ENCODE assay signal across 7 mouse cellular contexts in genomic region chr3:101372345-101372980, GRCm38 (mm10). TPM values are rescaled to one million over a fixed set of nuclear protein-coding genes. Genes with fewer than 3 reads are reported as not detected.
A peak's percentile ranks its signal among the peaks of the same experiment; 100 is the strongest.
DNase-seq lines count a peak whose midpoint lies in the region; ATAC-seq and TF ChIP-seq lines count a peak whose summit lies in the region.

No protein-coding gene starts in this region.

- no peak overlapping the region for H3K4me3 ChIP-seq in bone marrow macrophage, adult 2 months (ENCODE audit: insufficient read depth, low read length)
- no peak overlapping the region for H3K4me3 ChIP-seq in layer of hippocampus, adult 2 months
- no peak overlapping the region for H3K4me3 ChIP-seq in lung, postnatal 0 days (ENCODE audit: low read depth, low read length)

- TF ChIP-seq CTCF in bone marrow macrophage, adult 2 months (IDR thresholded peaks at IDR 0.05; ENCODE audit: low read depth, low read length) = peak; percentile 61
- TF ChIP-seq CTCF in layer of hippocampus, adult 2 months (conservative IDR thresholded peaks at IDR 0.05) = peak; percentile 92
- TF ChIP-seq CTCF in lung, postnatal 0 days (IDR thresholded peaks at IDR 0.05) = peak; percentile 88

- TF ChIP-seq EP300 in lung, postnatal 0 days (IDR thresholded peaks at IDR 0.05) = no peak

- no peaks in the 10 kb centered on the region for H3K27me3 ChIP-seq in lung, postnatal 0 days (replicated peaks; ENCODE audit: insufficient read depth, low read length)

- DNase-seq in ovary, postnatal 36 days (ENCODE audit: low spot score) = peak; percentile 59
- no peak for DNase-seq in ovary, adult 18-20 months (ENCODE audit: low spot score)
- DNase-seq in layer of hippocampus, adult 2 months (ENCODE audit: low spot score in 2 of 2) = peak; percentile 74 to 77
- peak; percentile 77 for DNase-seq in lung, postnatal 0 days (ENCODE audit: low spot score)
- peak; percentile 27 to 38 for DNase-seq in spleen, postnatal 36 days (ENCODE audit: low spot score in 2 of 2)

- no peaks in the 10 kb centered on the region for H3K36me3 ChIP-seq in lung, postnatal 0 days (ENCODE audit: insufficient read depth, low read length)

- peak overlapping the region; percentile 17; the same call in 1 of the 2 replicates for H3K4me2 ChIP-seq in lung, postnatal 0 days (replicated peaks; ENCODE audit: low read depth, low read length)

- no peaks in the 10 kb centered on the region for H3K9me3 ChIP-seq in lung, postnatal 0 days (ENCODE audit: low read length)

- no peak overlapping the region for H3K9ac ChIP-seq in lung, postnatal 0 days (replicated peaks; ENCODE audit: low read depth)

- no peak for TF ChIP-seq POLR2A in bone marrow macrophage, adult 2 months (IDR thresholded peaks at IDR 0.05; ENCODE audit: borderline replicate concordance, low read depth, low read length)

- H3K27ac ChIP-seq in bone marrow macrophage, adult 2 months (ENCODE audit: insufficient read depth, low read depth, low read length) = no peak overlapping the region
- no peak overlapping the region for H3K27ac ChIP-seq in layer of hippocampus, adult 2 months
- no peak overlapping the region for H3K27ac ChIP-seq in lung, postnatal 0 days (ENCODE audit: low read length)

- peak; percentile 97 for ATAC-seq in frontal cortex, adult (ENCODE audit: low TSS enrichment)
- peak; percentile 41; the same call in 1 of the 2 replicates for ATAC-seq in lung, postnatal 0 days

- no peaks in the 10 kb centered on the region for H3K4me1 ChIP-seq in bone marrow macrophage, adult 2 months (ENCODE audit: control insufficient read depth, insufficient read depth, low read length)
- H3K4me1 ChIP-seq in lung, postnatal 0 days (ENCODE audit: insufficient read depth, low read depth, low read length) = no peaks in the 10 kb centered on the region; the same call in 1 of the 2 replicates

- 34% methylated on average over 13 of the region's 13 CpGs for WGBS in lung, postnatal 0 days

RNA-seq across cellular contexts. Expression of gene Igsf3, which starts 4.4 kb away (rescaled TPM):
- 0.19 TPM in 1 of 2 replicates, not detected in the other for polyA plus RNA-seq in bone marrow macrophage, adult 2 months (2012; ENCODE audit: insufficient read depth, insufficient read length, missing spikeins)
- total RNA-seq in layer of hippocampus, adult 2 months (2021) = 10 to 100 TPM; 19.4 to 20.6 TPM
- polyA plus RNA-seq in lung, postnatal 0 days (2015; fragmentation: Nextera tagmentation; extraction: Ambion mirVana) = 16.9 and 17.8 TPM in 2 replicates

Comparison
In these comparisons a context has a peak if more than half of its experiments do, and no peak if none do; other contexts are left out.
1. RNA of gene Igsf3, which starts 4.4 kb away (polyA plus RNA-seq): 16.9 to 17.8 TPM in lung, postnatal 0 days; 0.19 TPM in bone marrow macrophage, adult 2 months; every median in the first group is over 10 times any median in the second.
2. Peak in every context shown above with its lines, with median percentiles within 50 percentile points of each other: CTCF ChIP-seq.